Mouse (Mus musculus) ES-Bruce4 (cell line): ENCODE data around the gene Rpl22.

ENCODE experiments used
- CTCF ChIP-seq: IDR thresholded peaks from one replicate; pipeline ENCODE4 v1.8.1; 2011; ENCODE audit warnings: low read depth, low read length
- EP300 ChIP-seq: IDR thresholded peaks from 2 replicates; pipeline ENCODE4 v1.6.1; 2011; ENCODE audit warnings: low read depth, low read length; ENCODE audit not compliant: insufficient read depth

- no peak for TF ChIP-seq EP300
- TF ChIP-seq CTCF, result no peak
Observed at GRCm38 (mm10) chr4:152355672-152356071, 30.1 kb downstream of the Rpl22 start.
